Mouse (Mus musculus): ENCODE data around the gene Ccdc171.

The Ccdc171 gene

DNA sequence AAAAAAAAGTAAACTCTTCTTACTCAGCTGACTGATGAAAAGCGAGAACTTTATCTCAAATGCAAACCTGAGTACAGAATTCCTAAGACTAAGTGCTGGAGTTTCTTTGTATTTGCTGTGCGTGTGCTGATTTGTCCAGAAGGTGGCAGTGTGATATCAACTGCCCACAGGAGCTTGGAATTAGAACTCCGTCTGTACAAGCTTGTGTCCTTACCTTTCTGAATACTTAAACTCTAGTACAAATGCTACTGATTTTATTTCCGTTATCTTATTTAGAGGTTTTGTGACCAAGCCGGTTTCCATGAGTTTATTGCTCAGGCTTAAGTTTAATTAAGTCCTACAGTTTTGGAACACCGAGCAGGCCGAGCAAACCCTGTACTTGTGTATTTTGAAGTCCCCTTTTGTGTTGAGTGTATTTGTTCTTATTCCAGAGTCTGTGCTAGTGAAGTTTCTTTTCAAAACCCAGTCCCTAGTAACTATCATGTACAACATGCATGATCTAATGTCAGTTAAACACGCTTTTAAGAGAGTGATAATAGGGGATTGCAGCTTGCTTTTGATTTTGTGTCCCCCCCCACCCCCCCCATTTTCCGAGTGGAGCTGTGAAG lies 269.1 kb downstream of the Ccdc171 start:
- DNase-seq (ENCODE audit: low spot score in 2 of 2), result peak in 1 of 2 experiments; percentile 47

DNA sequence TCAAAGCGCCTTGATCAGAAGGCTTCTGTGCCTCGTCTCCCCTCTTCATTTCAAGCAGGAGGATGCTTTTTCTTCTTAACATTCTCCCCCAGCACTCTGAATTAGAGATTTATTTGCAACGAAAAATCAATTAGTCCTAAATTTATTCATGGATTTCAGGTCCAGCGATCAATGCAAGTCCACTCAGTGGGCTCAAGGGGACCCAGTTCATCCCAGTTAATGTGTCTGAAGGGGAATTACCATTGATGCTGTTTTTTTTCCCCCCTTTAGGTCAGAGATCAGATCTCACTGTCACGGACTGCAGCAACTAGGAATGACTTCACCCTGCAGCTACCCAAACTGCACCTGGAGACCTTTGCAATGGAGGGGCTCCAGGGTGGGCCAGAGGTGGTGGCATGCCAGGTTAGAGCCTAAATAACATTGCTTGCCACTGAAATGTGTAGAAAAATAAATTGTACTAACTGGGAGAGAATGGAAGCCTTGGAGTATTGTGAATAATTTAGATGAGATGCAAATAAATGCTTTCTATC lies 269.6 kb downstream of the Ccdc171 start:
- DNase-seq (ENCODE audit: low spot score in 2 of 2), result no peak

DNA sequence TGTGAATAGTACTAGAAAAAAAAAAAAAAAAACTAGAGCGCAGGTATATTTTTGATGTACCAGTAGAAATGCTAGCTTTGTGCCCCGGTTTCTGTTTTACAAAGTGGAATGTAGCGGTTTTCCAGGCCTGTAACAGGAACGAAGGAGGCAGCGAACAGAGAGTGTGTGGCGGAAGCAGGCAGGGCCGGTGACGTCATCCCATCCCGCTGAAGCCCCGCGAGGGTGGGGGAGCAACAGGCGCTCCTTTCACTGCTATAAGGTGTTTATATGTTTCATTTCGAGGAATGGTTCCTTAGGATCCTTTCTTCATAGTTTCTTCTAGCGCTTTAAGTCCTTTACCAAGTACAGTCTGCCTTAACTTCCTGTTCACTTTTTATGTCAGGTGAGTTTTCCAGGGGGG lies 272.6 kb downstream of the Ccdc171 start:
- DNase-seq (ENCODE audit: low spot score in 2 of 2), result no peak

DNA sequence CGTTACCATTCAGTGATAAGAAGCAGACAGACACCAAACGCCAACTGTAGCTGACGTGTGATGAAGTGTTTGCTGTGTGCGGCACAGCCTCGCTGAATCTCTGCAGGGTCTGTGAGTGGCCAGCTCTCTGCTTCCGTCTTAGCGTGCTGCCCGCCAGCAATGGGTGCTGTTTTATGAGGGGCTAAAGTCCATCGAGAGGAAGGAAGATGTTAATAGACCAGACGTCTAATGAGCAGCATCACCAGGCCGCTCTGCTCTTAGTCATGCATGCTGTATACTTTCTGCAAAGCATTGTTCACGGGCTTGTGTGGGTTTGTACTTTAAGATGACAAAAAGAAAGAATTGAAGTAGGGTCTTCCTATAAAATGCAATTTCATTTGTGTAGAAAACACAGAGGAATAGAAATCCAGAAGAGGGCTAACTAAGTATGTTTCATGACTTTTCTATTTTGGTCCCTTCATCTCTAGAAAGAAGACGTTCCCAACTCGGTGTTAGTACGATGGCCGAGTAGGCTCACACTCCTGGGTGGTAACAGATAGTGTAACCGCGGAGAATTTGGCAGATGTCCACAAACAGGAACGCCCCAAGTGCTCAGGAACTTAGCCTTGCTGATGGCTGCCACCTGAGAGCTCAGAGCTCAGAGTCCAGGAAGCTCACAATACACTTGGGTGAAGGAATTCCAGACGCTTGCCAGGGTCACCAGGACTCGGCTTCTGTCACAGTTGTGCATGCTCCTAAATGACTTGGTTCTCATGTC lies 273.5 kb downstream of the Ccdc171 start:
- DNase-seq (ENCODE audit: low spot score in 2 of 2), result no peak

DNA sequence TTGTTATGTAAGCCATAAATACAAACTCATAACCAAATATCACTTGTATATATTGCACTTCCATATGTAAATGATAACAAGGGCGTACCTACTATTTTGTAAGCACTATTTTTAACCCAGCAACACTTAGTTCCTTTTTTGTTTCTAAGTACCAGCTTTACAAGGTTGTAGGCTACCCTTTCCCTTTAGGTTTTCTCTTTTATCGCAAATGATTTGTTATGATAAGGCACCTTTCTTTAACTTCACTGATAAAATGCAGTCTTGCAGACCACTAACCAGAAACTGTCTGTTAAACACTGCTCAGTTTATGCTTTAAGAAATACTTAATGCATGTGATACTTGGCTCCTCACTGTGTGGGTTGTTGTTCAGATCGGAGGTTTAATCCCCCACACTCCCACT lies 275.1 kb downstream of the Ccdc171 start:
- DNase-seq (ENCODE audit: low spot score in 2 of 2), result no peak

DNA sequence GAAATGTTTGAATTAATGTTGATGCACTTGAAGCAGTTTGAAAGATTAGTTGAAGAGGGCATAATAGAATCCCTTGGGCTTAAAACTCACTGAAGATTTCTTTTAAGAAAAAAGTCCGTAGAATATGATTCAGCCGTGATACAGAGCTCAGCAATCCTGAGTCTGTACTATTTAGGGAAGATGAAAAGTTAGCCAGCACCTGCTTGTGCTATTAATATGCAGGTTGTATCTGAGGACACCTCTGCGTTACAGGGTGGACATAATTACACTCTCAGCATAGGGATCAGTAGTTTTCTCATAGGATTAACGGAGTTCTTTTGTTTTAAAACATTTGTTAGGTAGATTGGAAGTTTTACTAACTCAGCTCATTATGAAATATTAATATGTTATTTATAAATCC lies 291.6 kb downstream of the Ccdc171 start:
- DNase-seq (ENCODE audit: low spot score in 2 of 2), result no peak

DNA sequence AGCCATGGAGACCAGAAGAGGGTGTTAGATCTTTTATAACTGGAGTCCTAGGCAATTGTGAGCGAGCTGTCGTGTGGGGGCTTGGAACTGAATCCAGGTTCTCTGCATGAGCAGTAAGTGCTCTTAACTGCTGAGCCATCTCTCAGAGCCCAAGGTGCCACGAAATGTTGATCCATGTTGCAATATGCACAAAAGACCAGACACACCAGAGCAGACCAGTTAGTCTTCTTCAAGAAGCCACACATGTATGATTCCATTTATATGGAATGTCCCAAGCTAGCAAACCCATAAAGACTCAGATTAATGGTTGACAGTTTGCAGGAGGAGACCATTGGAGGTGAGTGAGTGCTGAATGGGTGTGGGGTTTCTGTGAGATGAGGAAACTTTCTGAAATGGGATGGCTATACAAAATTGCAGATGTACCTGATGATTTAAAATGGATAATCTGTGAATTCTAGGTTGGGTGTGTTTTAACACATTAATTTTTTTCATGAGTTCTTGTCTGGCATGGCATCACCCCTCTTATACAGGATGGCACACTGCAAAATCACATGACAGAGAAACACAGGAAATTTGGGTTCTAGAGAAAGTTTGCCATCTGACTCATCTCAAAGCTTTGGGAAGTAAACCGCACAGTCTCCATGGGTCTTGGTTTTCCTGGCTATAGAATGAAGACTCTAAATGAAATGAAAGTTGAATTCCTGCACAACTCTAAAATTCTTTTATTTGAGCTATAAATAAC lies 304.5 kb downstream of the Ccdc171 start:
- DNase-seq (ENCODE audit: low spot score in 2 of 2), result no peak

DNA sequence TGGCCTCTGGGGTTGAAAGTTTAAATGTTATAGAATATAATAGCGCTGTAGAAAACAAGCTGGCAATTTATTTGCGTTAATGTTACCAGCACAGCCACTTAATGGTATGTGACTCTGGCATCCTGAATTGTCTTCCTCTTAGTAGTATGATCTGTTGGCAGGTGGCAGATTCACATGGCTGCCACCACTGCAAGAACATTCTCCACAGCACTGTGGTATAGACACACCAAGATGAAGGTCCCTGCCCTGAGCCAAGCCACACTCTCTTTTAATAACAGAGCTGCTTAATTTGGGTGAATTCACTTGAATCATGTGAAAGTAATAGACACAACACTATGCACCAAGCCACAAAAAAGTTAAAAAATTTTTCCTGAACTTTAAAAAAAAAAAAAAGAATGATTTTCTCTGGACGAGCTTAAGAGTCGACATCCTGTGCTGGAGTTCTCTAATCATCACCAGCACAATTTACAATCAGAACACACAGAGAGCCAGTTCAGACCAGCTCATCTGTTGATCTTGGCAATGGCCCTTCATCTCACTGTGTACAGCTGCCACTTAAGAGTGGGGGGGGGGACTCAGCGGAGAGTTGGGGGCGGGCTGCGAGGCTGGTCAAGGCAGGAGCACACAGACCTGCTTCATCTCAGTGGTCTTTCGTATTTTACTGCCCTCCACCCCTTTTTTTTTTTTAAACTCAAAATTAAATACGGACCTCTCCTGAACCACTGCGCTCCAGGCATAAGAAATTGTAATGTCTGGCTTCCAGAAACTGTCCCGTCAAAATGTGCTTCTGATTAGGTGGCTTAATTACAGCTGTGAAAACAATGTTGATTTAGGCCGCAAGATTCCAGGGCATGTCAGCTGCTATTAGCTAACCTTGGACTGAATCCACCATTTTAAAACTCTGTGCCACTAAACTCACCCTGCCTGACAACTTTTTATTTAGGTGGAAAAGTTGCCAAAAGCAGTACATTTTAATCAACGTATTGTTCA lies 305.8 kb downstream of the Ccdc171 start:
- no peak for DNase-seq (ENCODE audit: low spot score in 2 of 2)

DNA sequence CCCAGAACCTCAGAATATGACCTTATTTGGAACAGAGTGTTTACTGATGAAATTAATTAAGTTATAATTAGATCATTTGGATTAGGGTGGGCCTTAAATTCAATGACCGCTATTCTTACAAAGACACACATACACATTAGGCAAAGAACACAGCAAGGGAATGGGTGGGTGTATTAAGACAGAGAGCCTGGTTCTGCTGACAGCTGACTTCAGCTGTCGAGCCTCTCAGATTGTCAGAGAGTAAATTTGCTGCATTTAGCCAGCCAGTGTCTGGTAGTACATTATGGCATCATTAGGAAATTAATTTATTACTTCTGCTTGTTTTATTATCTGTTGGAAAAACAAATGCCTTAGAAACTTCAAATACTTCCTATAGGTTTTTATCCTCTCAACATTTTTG lies 313.7 kb downstream of the Ccdc171 start:
- no peak for DNase-seq (ENCODE audit: low spot score in 2 of 2)

DNA sequence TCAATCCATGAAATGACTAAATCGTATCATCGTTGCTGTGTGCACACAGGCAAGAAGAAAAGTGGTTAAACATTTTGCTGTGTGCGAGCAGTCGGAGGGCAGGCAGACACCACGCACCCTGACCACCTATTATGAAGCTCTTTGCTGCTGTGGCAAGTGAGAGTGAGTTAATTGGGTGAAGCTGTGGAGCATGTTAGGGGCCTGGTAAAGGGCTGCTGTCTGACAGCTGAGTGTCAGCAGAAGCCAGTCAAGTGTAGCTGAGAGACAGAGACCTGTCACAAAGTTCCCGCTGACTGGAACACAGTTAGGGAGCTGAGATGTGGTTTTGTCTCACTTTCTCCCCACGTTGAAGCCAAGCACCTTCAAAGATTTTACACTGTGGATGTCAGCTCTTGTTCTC lies 321.0 kb downstream of the Ccdc171 start:
- no peak for DNase-seq (ENCODE audit: low spot score in 2 of 2)

DNA sequence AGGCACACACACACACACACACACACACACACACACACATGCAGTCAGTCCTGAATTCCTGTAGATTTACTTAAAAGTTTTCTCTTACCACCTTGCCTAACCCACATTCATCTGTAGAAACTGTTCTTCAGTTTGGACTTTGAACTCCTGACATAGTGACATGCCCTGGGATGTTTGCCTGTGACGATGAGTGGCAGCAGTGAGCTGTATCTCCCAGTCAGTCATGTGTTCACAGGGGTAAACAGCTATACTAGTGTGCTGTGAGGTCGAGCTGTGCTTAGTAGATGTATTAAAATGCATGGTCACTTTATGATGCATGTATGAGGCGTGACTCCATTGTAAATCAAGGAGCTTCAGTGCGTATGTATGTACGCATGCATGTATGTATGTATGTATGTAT lies 328.5 kb downstream of the Ccdc171 start:
- no peak for DNase-seq (ENCODE audit: low spot score in 2 of 2)

DNA sequence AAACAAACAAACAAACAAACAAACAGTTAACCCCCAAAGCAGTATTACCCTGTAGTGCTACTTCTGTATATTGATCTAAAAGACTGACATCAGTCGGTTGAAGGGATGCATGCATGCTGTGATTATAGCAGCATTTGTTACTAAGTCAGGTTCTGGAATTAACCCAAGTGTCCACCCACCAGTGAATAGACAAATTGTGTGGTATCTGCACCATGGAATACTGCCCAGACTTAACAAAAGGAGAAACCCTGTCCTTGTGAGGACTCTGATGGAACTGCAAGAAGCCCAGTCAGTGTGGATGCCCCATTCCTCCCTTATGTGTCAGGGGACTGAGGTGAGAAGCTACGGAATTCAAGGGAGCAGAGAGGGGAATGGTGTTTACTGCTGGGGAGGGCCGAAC lies 336.4 kb downstream of the Ccdc171 start:
- no peak for DNase-seq (ENCODE audit: low spot score in 2 of 2)

DNA sequence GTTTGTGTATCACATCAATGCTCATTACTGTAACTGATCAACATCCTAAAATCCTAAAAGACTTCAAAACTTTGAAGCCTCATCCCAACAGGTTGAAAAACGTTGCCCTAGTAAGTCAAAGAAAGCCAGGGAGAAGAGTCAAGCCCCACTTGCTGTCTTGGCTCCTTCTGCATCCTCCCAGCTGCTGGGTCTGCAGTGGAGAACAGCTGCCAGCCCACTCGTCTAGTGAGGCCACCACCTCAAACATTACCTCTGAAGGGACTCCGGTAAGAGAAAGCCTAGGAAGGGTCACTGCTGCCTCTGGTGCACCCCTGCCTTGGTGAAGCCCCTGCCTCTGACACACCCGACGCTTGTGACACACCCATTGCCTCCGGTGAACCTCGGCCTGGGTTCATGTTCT lies 336.9 kb downstream of the Ccdc171 start:
- no peak for DNase-seq (ENCODE audit: low spot score in 2 of 2)

DNA sequence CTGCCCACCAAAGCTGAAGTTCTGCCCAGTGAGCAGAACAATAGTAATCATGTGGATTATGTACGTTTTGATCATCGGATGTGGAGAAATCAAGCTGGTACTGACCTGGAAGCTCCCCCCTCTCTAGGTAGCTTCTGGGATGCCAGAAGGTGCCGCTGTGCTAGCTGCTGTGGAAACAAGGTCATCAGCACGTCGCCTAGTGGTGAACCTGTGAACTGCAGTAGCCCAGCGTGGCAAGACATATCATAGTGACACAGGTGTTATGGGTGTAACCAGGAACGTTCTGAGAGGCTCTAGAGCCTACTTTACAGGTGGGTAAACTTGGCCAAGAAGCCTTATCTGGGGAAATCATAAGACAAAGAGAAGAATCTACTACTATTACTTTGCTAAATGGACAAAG lies 351.3 kb downstream of the Ccdc171 start:
- no peak for DNase-seq (ENCODE audit: low spot score in 2 of 2)

DNA sequence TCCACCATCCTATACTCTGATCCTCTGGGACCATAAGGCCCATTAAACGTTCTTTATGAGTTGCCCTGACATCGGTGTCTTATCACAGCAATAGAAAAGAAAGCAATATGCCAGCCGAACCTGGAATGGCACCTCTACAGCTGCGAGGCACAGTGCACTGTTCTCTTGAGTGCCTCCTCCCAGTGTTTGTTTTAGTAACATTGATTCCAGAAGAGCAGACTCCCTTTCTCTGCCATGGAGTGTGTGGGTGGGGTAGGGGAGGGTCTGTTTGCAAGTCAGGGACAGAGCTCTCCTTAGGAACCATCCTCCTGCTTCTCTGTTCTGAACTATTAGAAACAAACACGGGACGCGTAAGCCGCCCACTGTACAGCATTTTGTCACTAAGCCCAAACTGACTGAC lies 352.9 kb downstream of the Ccdc171 start:
- DNase-seq (ENCODE audit: low spot score in 2 of 2), result no peak

DNA sequence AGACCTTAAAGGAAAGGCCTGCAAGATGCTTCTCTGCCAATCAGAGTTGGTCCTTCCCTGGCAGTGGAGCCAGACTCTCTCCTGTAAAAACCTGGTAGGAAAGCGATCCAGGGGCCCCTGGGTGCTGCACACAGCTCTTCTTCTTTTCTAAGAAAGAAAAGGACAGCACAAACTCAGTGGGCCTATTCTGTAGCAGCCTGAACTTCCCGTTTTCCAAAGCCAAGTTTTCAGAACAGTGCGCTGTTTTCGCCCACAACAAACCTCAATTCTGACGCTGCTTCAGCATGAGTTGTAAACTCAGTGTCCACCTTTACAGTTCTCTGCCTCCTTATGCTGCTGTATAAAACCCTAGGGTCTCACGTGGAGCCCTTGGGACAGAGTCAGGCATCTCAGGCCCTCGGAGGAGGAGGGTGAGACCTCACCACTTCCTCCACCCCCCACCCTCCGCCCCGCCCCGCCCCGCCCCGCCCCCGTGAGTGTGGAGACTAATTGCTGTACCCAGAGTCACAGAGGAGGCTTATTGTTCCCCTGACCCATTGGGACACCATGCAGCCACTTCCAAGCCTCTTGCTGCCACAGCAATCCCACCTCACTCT lies 363.2 kb downstream of the Ccdc171 start:
- DNase-seq (ENCODE audit: low spot score in 2 of 2), result no peak

DNA sequence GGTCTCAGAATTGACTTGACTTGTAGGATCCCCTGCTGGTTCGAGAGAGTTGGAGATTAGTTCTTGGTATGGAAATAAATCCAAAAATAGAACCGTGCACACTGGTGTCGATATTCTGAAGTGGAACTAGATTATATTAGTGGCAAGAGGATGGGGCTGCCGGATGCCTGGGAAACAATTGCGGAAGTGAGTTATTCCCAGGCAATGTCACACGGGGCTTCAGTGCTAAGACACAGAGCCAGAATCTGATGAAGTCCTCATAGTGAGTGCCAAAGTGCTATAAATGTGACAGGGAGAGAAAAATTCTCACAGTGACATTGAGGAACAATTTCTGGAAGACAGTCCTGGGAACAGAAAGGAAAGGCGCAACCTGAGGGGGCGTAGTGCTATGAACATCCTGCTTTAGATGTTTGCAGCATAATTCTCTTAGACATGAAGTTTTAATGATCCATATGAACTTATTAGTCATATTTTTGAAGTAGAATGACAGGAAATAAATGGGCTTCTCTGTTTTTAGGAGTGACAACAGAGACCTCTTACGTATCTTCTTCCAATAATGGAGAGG lies 376.8 kb downstream of the Ccdc171 start:
- DNase-seq (ENCODE audit: low spot score in 2 of 2), result no peak
